Mouse (Mus musculus) common myeloid progenitor, adult 5-6 weeks (primary cell): ENCODE results near the gene Kdm5b. TPM values are rescaled to one million over a fixed set of nuclear protein-coding genes. Genes with fewer than 3 reads are reported as not detected.

Source experiments
- ATAC-seq: replicated peaks from 2 replicates; pipeline ENCODE4 v1.8.0; 2016; ENCODE audit warnings: low read depth, mild to moderate bottlenecking, moderate TSS enrichment, inconsistent platforms; ENCODE audit not compliant: poor library complexity, severe bottlenecking
- total RNA-seq: library from RNA; stranded (forward); fragments of 200-1000, 187-1606 nt; gene quantifications from 2 replicates; pipeline ENCODE4 v1.2.3, GENCODE M21; 2017

Gene Kdm5b
- total RNA-seq, 1 experiment from 2014 or later, result 32.7 TPM

- no peak for ATAC-seq
Observed at GRCm38 (mm10) chr1:134577384-134578120, 17.6 kb downstream of the Kdm5b start.

- ATAC-seq, result no peak
Observed at GRCm38 (mm10) chr1:134580796-134581195, 20.8 kb downstream of the Kdm5b start.

DNA sequence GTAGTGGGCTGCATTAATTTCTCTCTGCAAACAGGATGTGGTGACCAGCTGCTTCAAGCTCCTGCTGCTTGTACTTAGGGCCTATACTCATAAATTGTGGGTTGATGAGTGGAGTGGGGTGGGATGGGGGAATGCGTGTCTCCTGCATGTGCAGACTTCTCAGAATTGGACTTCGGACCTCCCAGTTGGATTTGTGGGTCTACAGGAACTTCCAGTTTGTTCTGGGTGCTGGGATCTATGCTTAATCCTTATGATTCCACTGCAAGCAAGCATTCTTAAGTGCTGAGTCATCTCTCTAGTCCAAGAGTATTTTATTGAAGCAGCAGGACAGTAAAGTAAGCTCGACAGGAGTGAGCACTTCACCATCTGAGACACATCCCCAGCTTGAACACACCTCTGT, 23.6 kb downstream of the Kdm5b start:
- ATAC-seq, result 0 out of 2 replicates have a peak, but pooled peaks have one; percentile 8

- ATAC-seq, result no peak
Observed at GRCm38 (mm10) chr1:134589676-134590075, 29.7 kb downstream of the Kdm5b start.

GRCm38 (mm10) chr1:134591773-134592172, 31.8 kb downstream of the Kdm5b start:
- ATAC-seq, result no peak

GRCm38 (mm10) chr1:134597339-134598054, 37.5 kb downstream of the Kdm5b start:
- peak; percentile 66 for ATAC-seq

DNA sequence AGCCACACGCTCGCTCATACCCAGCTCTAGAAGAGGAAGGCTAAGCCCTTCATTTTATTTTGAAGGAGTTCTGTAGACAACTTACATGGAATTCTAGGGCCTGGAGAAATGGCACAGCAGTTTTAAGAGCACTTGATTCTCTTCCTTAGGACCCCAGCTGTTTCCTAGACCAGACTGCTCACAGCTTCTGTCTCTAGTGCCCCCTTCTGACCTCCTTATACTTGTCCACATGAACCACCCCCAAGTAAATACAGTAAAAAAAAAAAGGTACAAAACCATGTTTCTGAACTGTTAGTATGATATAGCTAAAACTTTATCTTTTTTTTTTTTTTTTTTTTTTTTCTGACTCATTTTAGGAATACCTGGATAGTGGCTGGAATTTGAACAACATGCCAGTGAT, 44.1 kb downstream of the Kdm5b start:
- ATAC-seq, result no peak

DNA sequence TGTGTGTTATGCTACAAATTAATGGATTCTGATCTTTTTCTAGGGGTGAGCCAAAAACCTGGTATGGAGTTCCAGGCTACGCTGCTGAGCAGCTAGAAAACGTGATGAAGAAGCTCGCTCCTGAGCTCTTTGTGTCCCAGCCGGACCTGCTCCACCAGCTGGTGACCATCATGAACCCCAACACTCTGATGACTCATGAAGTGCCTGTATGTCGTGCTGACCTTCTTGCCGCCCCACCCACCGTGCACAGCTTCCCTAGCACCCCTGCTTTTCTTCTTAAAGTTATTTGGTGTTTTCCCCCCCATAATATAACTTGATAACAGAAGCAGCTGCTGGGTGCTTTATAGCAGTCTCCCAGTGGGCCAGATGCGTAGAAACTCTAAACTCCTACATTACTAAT, 45.7 kb downstream of the Kdm5b start:
- no peak for ATAC-seq

DNA sequence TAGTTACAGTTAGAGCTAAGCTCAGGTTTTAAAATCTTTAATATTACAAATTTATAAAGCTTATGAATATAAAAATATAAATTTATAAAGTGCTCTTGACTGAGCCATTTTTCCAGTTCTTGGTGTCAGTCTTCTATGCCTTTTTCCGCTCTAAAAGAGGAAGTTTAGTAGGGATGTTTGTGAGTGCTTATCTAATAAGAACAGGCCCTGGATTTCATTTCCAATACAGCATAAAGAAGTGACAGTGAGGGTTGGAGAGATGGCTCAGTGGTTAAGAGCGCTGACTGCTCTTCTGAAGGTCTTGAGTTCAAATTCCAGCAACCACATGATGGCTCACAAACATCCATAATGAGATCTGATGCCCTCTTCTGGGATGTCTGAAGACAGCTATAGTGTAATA, 46.4 kb downstream of the Kdm5b start:
- ATAC-seq, result peak; percentile 83

GRCm38 (mm10) chr1:134607279-134607678, 47.3 kb downstream of the Kdm5b start:
- ATAC-seq, result no peak

GRCm38 (mm10) chr1:134609172-134609571, 49.2 kb downstream of the Kdm5b start:
- ATAC-seq, result no peak

GRCm38 (mm10) chr1:134614554-134614953, 54.6 kb downstream of the Kdm5b start:
- ATAC-seq, result 0 out of 2 replicates have a peak, but pooled peaks have one; percentile 18

- ATAC-seq, result peak; percentile 50; the same call in 1 of the 2 replicates
Observed at GRCm38 (mm10) chr1:134614988-134615387, 55.0 kb downstream of the Kdm5b start.

DNA sequence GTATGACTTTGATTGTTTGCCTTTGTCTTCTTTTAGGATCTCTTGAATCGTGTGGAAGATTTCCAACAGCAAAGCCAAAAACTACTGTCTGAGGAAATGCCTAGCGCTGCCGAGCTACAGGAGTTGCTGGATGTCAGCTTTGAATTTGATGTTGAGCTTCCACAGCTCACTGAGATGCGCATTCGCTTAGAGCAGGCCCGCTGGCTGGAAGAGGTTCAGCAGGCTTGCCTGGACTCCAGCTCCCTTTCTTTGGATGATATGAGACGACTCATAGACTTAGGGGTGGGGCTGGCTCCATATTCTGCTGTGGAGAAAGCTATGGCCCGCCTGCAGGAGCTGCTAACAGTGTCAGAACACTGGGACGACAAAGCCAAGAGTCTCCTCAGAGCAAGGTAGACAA, 57.7 kb downstream of the Kdm5b start:
- no peak for ATAC-seq

GRCm38 (mm10) chr1:134625325-134625724, 65.4 kb downstream of the Kdm5b start:
- ATAC-seq, result no peak

GRCm38 (mm10) chr1:134629455-134629854, 69.5 kb downstream of the Kdm5b start:
- ATAC-seq, result no peak

- ATAC-seq, result no peak
Observed at GRCm38 (mm10) chr1:134634296-134634695, 74.3 kb downstream of the Kdm5b start.

DNA sequence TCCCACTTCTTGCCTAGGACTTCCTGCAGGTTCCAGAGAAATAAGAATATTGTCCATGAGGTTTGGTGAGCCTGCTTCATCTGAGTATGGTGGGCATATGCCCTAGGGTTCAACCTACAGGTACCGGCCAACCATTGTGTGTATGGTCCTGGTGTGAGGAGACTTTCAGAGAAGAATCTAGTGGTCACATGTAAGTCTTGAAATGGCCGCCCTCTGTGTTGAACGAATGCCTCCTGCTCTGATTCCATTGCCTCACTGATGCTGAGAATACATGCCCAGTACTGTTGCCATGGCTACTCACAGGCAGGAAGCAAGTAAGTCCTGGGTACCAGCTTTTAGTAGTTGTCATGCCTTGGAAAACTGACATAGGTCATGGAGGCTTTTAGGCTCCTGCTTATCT, 76.3 kb downstream of the Kdm5b start:
- ATAC-seq, result no peak

DNA sequence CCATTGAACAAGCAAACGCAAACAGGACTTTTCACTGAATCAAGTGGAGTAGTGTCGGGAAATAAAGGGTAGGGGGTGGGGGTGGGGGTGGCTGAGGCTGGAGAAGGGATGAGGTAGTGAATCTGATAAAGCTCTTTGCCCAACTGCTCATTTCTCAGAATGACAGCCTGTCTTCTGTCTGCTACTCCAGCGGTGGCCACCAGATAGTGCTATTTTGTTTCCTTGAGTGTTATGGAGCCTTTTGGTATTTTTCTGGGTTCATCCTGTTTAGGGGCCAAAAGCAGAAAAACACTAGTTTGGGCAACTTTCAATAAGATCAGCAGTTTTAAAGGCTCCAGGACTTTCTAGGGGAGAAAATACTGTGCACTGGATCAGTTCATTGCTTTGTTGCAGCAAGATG, 76.7 kb downstream of the Kdm5b start:
- peak; percentile 69 for ATAC-seq

DNA sequence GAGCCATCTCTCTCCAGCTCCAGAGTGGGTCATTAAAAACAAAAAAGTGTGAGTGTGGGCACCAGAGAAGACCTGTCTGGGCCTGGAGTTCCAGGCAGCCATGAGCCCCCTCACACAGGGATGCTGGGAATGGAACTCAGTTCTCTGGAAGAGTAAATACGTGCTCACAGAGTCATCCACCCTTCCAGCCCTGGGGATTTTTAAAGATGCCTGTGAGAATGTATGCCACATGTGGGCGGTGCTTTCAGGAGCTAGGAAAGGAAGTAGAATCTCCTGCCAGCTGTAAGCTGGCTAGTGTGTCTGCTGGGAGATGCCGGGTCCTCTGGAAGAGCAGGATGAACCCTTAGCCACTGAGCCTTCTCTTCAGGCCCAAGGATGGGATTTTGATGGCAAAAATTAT, 78.1 kb downstream of the Kdm5b start:
- no peak for ATAC-seq

DNA sequence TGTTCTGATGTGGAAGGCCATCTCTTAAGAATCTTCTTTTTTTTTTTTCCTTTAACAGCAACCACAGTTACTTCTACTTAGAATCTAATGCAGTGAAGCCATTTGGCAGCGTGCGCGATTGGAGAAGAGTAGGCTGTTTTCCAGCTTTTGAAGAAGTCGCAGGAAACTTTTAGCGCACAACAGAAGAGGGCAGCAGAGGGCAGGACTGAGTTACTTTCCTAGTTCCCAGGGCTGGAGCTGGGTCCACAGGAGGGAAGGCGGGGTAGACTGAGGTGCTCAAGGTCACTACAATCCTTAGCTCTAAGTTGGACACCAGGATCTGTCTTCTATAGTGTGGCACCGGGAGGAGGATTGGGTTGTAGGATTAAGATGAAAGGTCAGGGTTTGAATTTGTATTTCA, 78.6 kb downstream of the Kdm5b start:
- ATAC-seq, result peak; percentile 57; the same call in 1 of the 2 replicates
